Mouse (Mus musculus): ENCODE data around the gene Sowahb.

Sowahb gene

GRCm38 (mm10) chr5:93044584-93045370 lies at the start of gene Sowahb:
TSS of gene Sowahb (minus strand) at chr5:93045022.
- DNase-seq (ENCODE audit: extremely low spot score, low spot score), result peak; percentile 67

GRCm38 (mm10) chr5:93093638-93094527 lies 49.1 kb upstream of the Sowahb start:
- DNase-seq (ENCODE audit: extremely low spot score, low spot score), result peak; percentile 71

GRCm38 (mm10) chr5:93092857-93093622 lies 48.2 kb upstream of the Sowahb start, which contains the start of gene Sept11:
TSS of gene Sept11 (plus strand) at chr5:93093437.
- peak; percentile 97 for DNase-seq (ENCODE audit: extremely low spot score, low spot score)

GRCm38 (mm10) chr5:93092147-93092781 lies 47.4 kb upstream of the Sowahb start:
- DNase-seq (ENCODE audit: extremely low spot score, low spot score), result peak; percentile 38

- DNase-seq (ENCODE audit: extremely low spot score, low spot score), result no peak
These were observed 46.4 kb upstream of the Sowahb start for GRCm38 (mm10) chr5:93091266-93091665.

GRCm38 (mm10) chr5:93085900-93086299 lies 41.1 kb upstream of the Sowahb start:
- no peak for DNase-seq (ENCODE audit: extremely low spot score, low spot score)

GRCm38 (mm10) chr5:93085015-93085598 lies 40.3 kb upstream of the Sowahb start:
- DNase-seq (ENCODE audit: extremely low spot score, low spot score), result no peak

GRCm38 (mm10) chr5:93079596-93079995 lies 34.8 kb upstream of the Sowahb start:
- DNase-seq (ENCODE audit: extremely low spot score, low spot score), result peak; percentile 8

DNA sequence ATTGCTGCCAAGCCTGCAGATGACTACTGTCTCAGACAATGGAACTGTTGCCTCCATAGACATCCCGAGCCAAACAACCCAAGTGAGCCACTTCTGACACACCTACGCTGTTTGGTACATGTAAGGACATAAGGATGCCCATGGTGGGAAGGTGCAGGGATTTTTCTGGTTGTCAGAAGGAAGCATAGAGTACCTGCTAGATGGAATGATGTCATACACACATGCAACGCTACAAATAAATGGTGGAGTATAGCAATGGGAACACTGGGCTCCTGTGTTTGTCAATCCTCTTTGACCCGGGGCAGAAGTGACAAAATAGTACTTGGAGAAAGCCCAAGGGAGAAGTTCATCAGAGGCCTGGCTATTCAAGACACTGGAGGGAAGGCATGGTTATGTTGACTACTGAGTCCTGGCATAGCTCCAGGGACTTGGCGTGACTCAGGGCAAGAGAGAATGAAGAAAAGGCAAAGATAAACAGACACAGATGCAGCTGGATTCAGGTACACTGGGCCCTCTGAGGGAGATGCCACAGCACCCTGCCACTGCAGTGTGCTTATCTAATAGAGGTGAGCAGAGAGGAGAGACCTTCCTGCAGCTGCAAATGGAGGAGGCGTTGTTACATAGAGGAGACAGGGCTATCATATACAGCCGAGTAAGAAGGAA lies 33.0 kb upstream of the Sowahb start:
- DNase-seq (ENCODE audit: extremely low spot score, low spot score), result peak; percentile 8

- DNase-seq (ENCODE audit: extremely low spot score, low spot score), result no peak
These were observed 16.0 kb upstream of the Sowahb start for GRCm38 (mm10) chr5:93060865-93061264.

DNA sequence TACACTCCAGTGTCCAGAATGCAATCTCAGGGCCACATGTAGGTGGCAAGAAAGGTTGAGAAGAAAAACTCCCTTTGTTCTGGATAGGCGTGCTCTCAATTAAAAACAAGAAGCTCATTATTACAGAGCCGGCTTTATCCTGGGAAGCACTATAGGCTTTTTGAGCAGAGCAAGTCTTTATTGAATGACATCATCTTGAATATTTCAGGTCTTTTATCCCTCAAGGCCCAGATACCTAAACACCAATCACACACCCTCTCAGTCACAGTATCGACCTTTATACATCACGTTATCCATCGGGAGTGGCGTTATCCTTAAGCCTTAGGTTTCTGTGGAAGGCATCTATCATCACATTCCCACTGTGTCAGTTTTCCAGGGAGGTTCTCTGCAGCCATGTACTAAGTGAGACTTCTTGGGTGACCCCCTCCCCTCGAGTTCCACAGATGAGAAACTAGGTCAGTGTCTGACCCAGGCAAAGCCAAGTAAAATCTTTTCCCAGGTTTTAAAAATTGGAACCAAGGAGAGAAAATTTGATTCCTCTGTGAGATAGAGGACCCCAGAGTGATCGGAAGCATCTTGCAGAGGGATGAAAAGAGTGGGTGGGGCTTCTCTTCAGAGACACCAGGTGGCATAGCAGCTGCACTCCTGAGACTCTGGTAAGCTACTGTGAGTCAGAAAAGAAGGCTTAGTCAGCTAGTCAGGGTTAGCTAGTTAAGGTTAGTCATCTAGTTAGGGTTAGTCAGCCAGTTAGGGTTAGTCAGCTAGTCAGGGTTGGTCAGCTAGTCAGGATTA lies 9.0 kb upstream of the Sowahb start:
- DNase-seq (ENCODE audit: extremely low spot score, low spot score), result peak; percentile 12

- peak; percentile 6 for DNase-seq (ENCODE audit: extremely low spot score, low spot score)
These were observed 7.1 kb upstream of the Sowahb start for GRCm38 (mm10) chr5:93051951-93052350.

GRCm38 (mm10) chr5:93051041-93051440 lies 6.2 kb upstream of the Sowahb start:
- peak; percentile 11 for DNase-seq (ENCODE audit: extremely low spot score, low spot score)

DNA sequence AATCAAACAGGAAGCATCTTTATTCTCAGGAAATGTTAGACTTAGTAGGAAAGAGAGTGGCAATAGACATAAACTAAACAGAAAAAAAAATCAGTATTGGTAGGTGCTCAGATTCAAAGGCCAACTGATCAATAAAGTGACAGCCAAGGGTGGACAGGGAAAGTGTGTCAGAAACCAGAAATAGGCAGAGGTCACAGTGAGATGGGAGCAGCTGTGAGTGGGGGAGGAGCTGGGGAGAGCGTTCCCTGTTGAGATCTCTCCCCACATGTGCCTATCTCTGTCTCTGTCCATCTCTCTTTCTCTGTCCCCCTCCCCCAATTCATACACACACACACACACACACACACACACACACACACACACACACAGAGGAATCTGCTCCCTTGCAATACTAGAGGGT lies 5.1 kb upstream of the Sowahb start:
- peak; percentile 9 for DNase-seq (ENCODE audit: extremely low spot score, low spot score)

- peak; percentile 5 for DNase-seq (ENCODE audit: extremely low spot score, low spot score)
These were observed 3.8 kb upstream of the Sowahb start for GRCm38 (mm10) chr5:93048481-93049240.

- DNase-seq (ENCODE audit: extremely low spot score, low spot score), result no peak
These were observed 1.6 kb upstream of the Sowahb start for GRCm38 (mm10) chr5:93046306-93046845.

DNA sequence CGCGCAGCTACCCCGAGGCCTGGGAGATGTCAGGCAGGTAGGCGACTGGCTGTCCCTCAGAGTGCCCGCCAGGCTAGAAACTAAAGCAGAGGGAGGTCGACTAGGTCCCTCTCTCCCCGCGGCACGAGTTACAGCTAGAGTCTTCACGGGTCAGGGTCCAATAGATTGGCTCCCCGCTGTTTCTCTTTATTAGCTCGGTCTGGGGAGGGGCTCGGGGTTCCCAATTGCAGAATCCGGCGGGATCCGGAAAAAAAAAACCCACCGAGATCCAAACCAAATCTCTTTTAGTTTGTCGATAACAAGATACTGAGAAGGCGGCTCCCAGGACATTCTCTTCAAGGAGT lies 521 bp upstream of the Sowahb start:
- no peak for DNase-seq (ENCODE audit: extremely low spot score, low spot score)

All from neural tube, embryonic 10.5 days (tissue).